Mouse (Mus musculus) left cerebral cortex, adult 2 months (tissue): Measurements from ENCODE around the gene Thap2. TPM values are rescaled to one million over a fixed set of nuclear protein-coding genes. Genes with fewer than 3 reads are reported as not detected.

ENCODE experiments used
- DNase-seq, 2 experiments: peaks; one replicate each; pipeline ENCODE4 v3.0.0; 2021 to 2022; ENCODE audit warnings: low spot score in 2 of 2, mixed read lengths in 1 of 2; ENCODE audit errors: extremely low spot score in 1 of 2
- H3K27ac ChIP-seq: fragments of 200-600 bp; 2 replicates; pipeline ENCODE4 v1.8.1; 2022
- H3K4me3 ChIP-seq: fragments of 200-600 bp; 2 replicates; pipeline ENCODE4 v1.8.1; 2022
- CTCF ChIP-seq: fragments of 200-600 bp; IDR thresholded peaks from 2 replicates; pipeline ENCODE4 v1.8.1; 2022; ENCODE audit warnings: antibody characterized with exemption, mild to moderate bottlenecking, moderate library complexity
- intact Hi-C: fragments of 180-260 bp; cut with DNase I; formaldehyde crosslinking; loops from one replicate; pipeline ENCODE4 v1.15.1; 2025
- total RNA-seq, 2 experiments: library from RNA; stranded (reverse); gene quantifications; 2 replicates each; pipeline ENCODE4 v1.2.3; 2021

Gene Thap2
- total RNA-seq, 2 experiments from 2014 or later = 13.0 to 14.5 TPM

GRCm38 (mm10) chr10:115328514-115328913 lies 55.7 kb downstream of the Thap2 start:
- TF ChIP-seq CTCF = no peak
- no peak for DNase-seq
- intact Hi-C loops = loop anchor here (10.0 kb wide), 1 partner anchor 866 kb away; no protein-coding TSS in a partner anchor
- Histone ChIP-seq H3K4me3 (no peak overlapping the region), H3K27ac (no peak overlapping the region)

- peak; percentile 83 for TF ChIP-seq CTCF
- no peak overlapping the region for H3K27ac ChIP-seq
- H3K4me3 ChIP-seq = no peak overlapping the region
- intact Hi-C loops = loop anchor here (2.0 to 10.0 kb wide), 2 partner anchors 294 to 872 kb away; no protein-coding TSS in a partner anchor
- DNase-seq = peak; percentile 72
These were observed 60.9 kb downstream of the Thap2 start for GRCm38 (mm10) chr10:115323295-115323694.

GRCm38 (mm10) chr10:115321317-115322035 lies 62.8 kb downstream of the Thap2 start:
- no peak overlapping the region for H3K27ac ChIP-seq
- no peak for DNase-seq
- intact Hi-C loops = loop anchor here (2.0 to 10.0 kb wide), 2 partner anchors 295 to 873 kb away; no protein-coding TSS in a partner anchor
- H3K4me3 ChIP-seq = no peak overlapping the region
- no peak for TF ChIP-seq CTCF

Other genes with a start within 250 kb of the Thap2 start
- gene Tph2, start 199.4 kb downstream of the Thap2 start, total RNA-seq = under 1 TPM; 0.72 to 0.79 TPM
- gene Tbc1d15, start 133.0 kb downstream of the Thap2 start, total RNA-seq = 10 to 100 TPM; 53.6 to 56.9 TPM
- gene Rab21, start 68.8 kb downstream of the Thap2 start, total RNA-seq = 10 to 100 TPM; 53.1 to 57.6 TPM
- 10 to 100 TPM; 38.3 to 40.2 TPM for gene Tmem19, start 21.9 kb downstream of the Thap2 start, total RNA-seq
- 10 to 100 TPM; 54.6 to 61.2 TPM for gene Zfc3h1, start 516 bp upstream of the Thap2 start, total RNA-seq
- under 1 TPM in 1 of 2 experiments, not detected in 1; 0.70 TPM for gene A930009A15Rik, start 185.5 kb upstream of the Thap2 start, total RNA-seq
- gene Lgr5, start 203.3 kb upstream of the Thap2 start, total RNA-seq = 1 to 10 TPM; 3.2 to 6.2 TPM